Mouse (Mus musculus) olfactory bulb, adult 2 months (tissue): ENCODE measurements at regions not wholly inside any gene's neighbourhood (a gene's known extent, or its start where the extent isn't known, plus 50 kb on each side); places are given as distances from the start of the nearest gene placed in this dataset.

ENCODE experiments used
- CTCF ChIP-seq: fragments of 200-500 bp; IDR thresholded peaks from 2 replicates; pipeline ENCODE4 v1.5.1; 2012; ENCODE audit warnings: low read depth, mild to moderate bottlenecking, low read length, moderate library complexity; ENCODE audit not compliant: insufficient read depth
- POLR2A ChIP-seq: fragments of 200-500 bp; IDR thresholded peaks from 2 replicates; pipeline ENCODE4 v1.6.1; 2012; ENCODE audit warnings: mild to moderate bottlenecking, low read depth, low read length, moderate library complexity; ENCODE audit not compliant: insufficient read depth

GRCm38 (mm10) chr4:150758467-150759237 lies 95.1 kb upstream of the Errfi1 start:
- TF ChIP-seq CTCF (no peak), POLR2A (no peak)
